In the genomic region with DNA sequence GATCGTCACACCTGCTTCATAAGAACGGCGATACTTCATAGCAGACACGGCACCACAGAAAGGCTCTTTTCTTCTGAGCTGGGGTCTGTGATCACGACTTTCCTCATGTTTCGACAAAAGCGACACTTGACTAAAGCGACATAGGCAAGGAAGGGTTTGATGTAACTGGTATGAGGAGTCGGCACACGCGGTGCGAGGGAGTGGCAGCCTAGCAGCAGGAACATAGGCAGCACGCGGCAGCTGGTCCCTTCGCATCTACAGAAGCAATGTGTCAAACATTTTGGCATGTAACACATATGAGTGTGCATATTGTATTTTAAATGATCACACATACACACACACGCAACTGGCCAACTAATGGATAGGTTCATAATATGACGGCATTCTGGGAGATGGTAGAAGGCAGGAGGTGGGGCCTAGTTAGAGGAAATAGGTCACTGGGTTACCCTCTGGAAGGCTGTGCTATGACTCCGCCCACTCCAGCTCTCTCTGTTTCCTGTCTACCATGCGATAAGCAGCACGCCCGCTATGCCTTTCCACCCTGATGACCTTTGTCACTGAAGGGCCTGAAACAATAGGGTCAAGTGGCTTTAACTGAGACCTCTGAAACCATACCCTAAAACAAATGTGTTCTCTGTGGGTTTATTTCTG, we compare ENCODE assay signal across 8 mouse cellular contexts.
DNase-seq lines count a peak whose midpoint lies in the region; ATAC-seq and TF ChIP-seq lines count a peak whose summit lies in the region.
"Had no signal": no experiment of that assay in that cellular context is flagged by ENCODE, and none has a peak within 500 bp of the region (broad histone marks: within the 10 kb centered on the region; RNA-seq: fewer than 3 reads in every experiment).

No protein-coding gene starts in this region.

- TF ChIP-seq POLR2A in lung, adult 2 months (IDR thresholded peaks at IDR 0.05; ENCODE audit: borderline replicate concordance, extremely low read depth, low read depth, low read length), result no peak

- DNase-seq in spleen, postnatal 36 days (ENCODE audit: low spot score in 2 of 2), result peak; percentile 28 to 30
- no peak for DNase-seq in spleen, postnatal 4 days (ENCODE audit: low spot score in 2 of 2)
- DNase-seq in c-Kit-positive CD71-positive TER-119-negative erythroid progenitor cells, embryonic 14.5 days (ENCODE audit: low read depth), result peak; percentile 45
- no peak for DNase-seq in cerebellum, adult 9-10 months
- DNase-seq in lung, adult 2 months, result no peak
- no peak for DNase-seq in ovary, postnatal 14 days (ENCODE audit: low spot score)
- DNase-seq: midbrain, embryonic 14.5 days had no signal

- H3K4me1 ChIP-seq in lung, adult 2 months (ENCODE audit: control insufficient read depth, insufficient read depth, low read length), result no peaks in the 10 kb centered on the region; the same call in 1 of the 2 replicates

- WGBS in lung, adult 2 months, result 75% methylated on average over 21 of the region's 21 CpGs

- no peak overlapping the region for H3K4me3 ChIP-seq in lung, adult 2 months (replicated peaks; ENCODE audit: extremely low read depth, low read depth, low read length)

- TF ChIP-seq CTCF in lung, adult 2 months (IDR thresholded peaks at IDR 0.05; ENCODE audit: insufficient read depth, low read length), result no peak

- peak; percentile 80 for ATAC-seq in megakaryocyte, adult 5-6 weeks (ENCODE audit: poor library complexity, severe bottlenecking)

Comparison
In these comparisons a context has a peak if more than half of its experiments do, and no peak if none do; other contexts are left out.
1. DNase-seq: peak in spleen, postnatal 36 days (2 of 2) and c-Kit-positive CD71-positive TER-119-negative erythroid progenitor cells, embryonic 14.5 days (single experiment); none in spleen, postnatal 4 days (0 of 2), cerebellum, adult 9-10 months (single experiment), lung, adult 2 months (single experiment) and ovary, postnatal 14 days (single experiment).